Mouse (Mus musculus) neural tube, embryonic 11.5 days (tissue): Measurements from ENCODE around the gene Tgfb2. TPM values are rescaled to one million over a fixed set of nuclear protein-coding genes. Genes with fewer than 3 reads are reported as not detected.

ENCODE experiments used
- ATAC-seq: fragments of 200-750 bp; cut with Nextera tagmentation; 2 replicates; pipeline ENCODE4 v1.8.0; 2017; ENCODE audit warnings: moderate number of reproducible peaks, mild to moderate bottlenecking, moderate TSS enrichment, moderate library complexity; ENCODE audit not compliant: insufficient read depth, low FRiP score, low TSS enrichment
- DNase-seq: peaks from one replicate; pipeline ENCODE4 v3.0.0-alpha.2; 2015; ENCODE audit warnings: low spot score
- H3K27ac ChIP-seq: fragments of 300-500 bp; sonication (generic); 2 replicates; pipeline ENCODE4 v1.5.1; 2014; ENCODE audit warnings: low read depth, mild to moderate bottlenecking, low read length
- H3K27me3 ChIP-seq: fragments of 300-500 bp; sonication (generic); 2 replicates; pipeline ENCODE4 v1.6.1; 2014; ENCODE audit warnings: mild to moderate bottlenecking, low read length, mixed read lengths; ENCODE audit not compliant: control insufficient read depth, insufficient read depth
- H3K36me3 ChIP-seq: fragments of 300-500 bp; sonication (generic); 2 replicates; pipeline ENCODE4 v1.6.1; 2014; ENCODE audit warnings: mild to moderate bottlenecking, low read length, moderate library complexity, mixed read lengths; ENCODE audit not compliant: control insufficient read depth, insufficient read depth
- H3K4me1 ChIP-seq: fragments of 300-500 bp; sonication (generic); 2 replicates; pipeline ENCODE4 v1.6.1; 2014; ENCODE audit warnings: low read length, mixed read lengths; ENCODE audit not compliant: control insufficient read depth, insufficient read depth
- H3K4me2 ChIP-seq: fragments of 300-500 bp; sonication (generic); 2 replicates; pipeline ENCODE4 v1.6.1; 2014; ENCODE audit warnings: low read depth, mild to moderate bottlenecking, moderate library complexity
- H3K4me3 ChIP-seq: fragments of 300-500 bp; sonication (generic); 2 replicates; pipeline ENCODE4 v1.5.1; 2014; ENCODE audit warnings: low read depth, low read length
- H3K9ac ChIP-seq: fragments of 300-500 bp; sonication (generic); 2 replicates; pipeline ENCODE4 v1.6.1; 2014; ENCODE audit warnings: mild to moderate bottlenecking, low read length
- H3K9me3 ChIP-seq: fragments of 300-500 bp; sonication (generic); 2 replicates; pipeline ENCODE4 v1.6.1; 2016; ENCODE audit warnings: low read length; ENCODE audit not compliant: control insufficient read depth
- WGBS: fragments of 180-500 bp; shearing (Covaris S2); extraction: QIAGEN DNeasy Blood & Tissue Kit; methylation state at CpG from one replicate; pipeline ENCODE4 v1.1.7; 2014; 5-methylcytosine and 5-hydroxymethylcytosine counted together
- polyA plus RNA-seq: library from polyadenylated mRNA; unstranded; fragments of >200 nt; fragmentation: Nextera tagmentation; extraction: Ambion mirVana; gene quantifications from 2 replicates; pipeline ENCODE4 v1.2.1, GENCODE M21; 2014

Gene Tgfb2
- polyA plus RNA-seq, 1 experiment from 2014 or later = 33.6 TPM

- no peak overlapping the region for H3K4me2 ChIP-seq
- no peaks in the 10 kb centered on the region for H3K27me3 ChIP-seq
- H3K4me3 ChIP-seq = no peak overlapping the region
- ATAC-seq (no peak), DNase-seq (no peak)
- no peaks in the 10 kb centered on the region for H3K4me1 ChIP-seq
- H3K27ac ChIP-seq = no peak overlapping the region
- H3K9me3 ChIP-seq = no peaks in the 10 kb centered on the region
- no peak overlapping the region for H3K9ac ChIP-seq
- WGBS = 98% methylated on average over 3 of the region's 3 CpGs
- no peaks in the 10 kb centered on the region for H3K36me3 ChIP-seq
Observed at GRCm38 (mm10) chr1:186621812-186622211, 84.0 kb downstream of the Tgfb2 start.

DNA sequence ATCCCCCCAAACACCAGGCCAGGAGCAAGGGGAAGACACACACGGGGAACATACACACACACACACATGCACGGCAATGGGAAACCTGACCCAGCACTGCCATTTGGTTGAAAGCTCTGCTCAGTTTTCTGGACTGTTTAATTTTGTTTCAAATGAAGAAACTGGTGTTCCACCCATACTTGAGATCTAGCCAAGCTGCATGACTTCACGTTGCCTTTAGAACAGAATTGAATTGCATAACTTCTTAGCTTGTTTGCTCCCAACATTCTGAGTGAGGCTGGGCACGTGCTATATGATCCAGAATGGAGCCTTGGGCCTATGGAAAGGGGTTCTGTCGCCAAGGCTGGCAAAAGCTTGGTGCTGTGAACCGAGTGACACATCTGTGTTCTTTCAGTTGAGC lies 87.5 kb downstream of the Tgfb2 start:
- Histone ChIP-seq H3K4me3 (no peak overlapping the region), H3K27ac (no peak overlapping the region), H3K4me1 (no peaks in the 10 kb centered on the region), H3K9me3 (no peaks in the 10 kb centered on the region), H3K9ac (no peak overlapping the region), H3K4me2 (no peak overlapping the region), H3K36me3 (no peaks in the 10 kb centered on the region), H3K27me3 (no peaks in the 10 kb centered on the region)
- WGBS = 88% methylated on average over 6 of the region's 6 CpGs
- DNase-seq = no peak
- no peak for ATAC-seq

- H3K4me1 ChIP-seq = peaks cover 7% of the 10 kb centered on the region; the same call in 1 of the 2 replicates
- no peak overlapping the region for H3K4me3 ChIP-seq
- no peaks in the 10 kb centered on the region for H3K9me3 ChIP-seq
- WGBS = 86% methylated on average over 2 of the region's 2 CpGs
- no peaks in the 10 kb centered on the region for H3K27me3 ChIP-seq
- ATAC-seq (no peak), DNase-seq (no peak)
- H3K4me2 ChIP-seq = no peak overlapping the region
- no peaks in the 10 kb centered on the region for H3K36me3 ChIP-seq
- H3K27ac ChIP-seq = no peak overlapping the region
- H3K9ac ChIP-seq = no peak overlapping the region
Observed at GRCm38 (mm10) chr1:186611371-186611770, 94.4 kb downstream of the Tgfb2 start.

DNA sequence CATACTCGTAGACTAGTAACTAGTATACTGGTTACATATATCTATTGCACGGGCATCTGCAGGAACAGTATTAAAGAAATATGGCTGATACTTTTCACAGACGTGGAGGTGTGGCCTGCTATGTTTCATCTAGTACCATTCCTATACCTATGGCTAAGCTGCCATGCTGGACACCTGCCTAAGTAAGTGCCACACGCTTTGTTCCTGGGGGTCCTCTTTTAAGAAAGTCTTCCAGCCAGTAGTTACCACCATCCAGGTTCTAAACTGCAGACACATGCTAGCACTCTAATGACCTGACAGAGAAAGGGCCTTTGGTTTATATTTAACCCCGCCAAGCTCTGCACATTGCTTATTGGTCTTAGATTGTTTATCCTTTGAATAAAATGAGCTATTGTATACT lies 95.3 kb downstream of the Tgfb2 start:
- H3K27me3 ChIP-seq = no peaks in the 10 kb centered on the region
- H3K4me2 ChIP-seq = no peak overlapping the region
- no peak overlapping the region for H3K27ac ChIP-seq
- peaks cover 7% of the 10 kb centered on the region; the same call in 1 of the 2 replicates for H3K4me1 ChIP-seq
- H3K9ac ChIP-seq = no peak overlapping the region
- H3K36me3 ChIP-seq = no peaks in the 10 kb centered on the region
- 86% methylated on average over 5 of the region's 5 CpGs for WGBS
- ATAC-seq (no peak), DNase-seq (no peak)
- no peak overlapping the region for H3K4me3 ChIP-seq
- no peaks in the 10 kb centered on the region for H3K9me3 ChIP-seq

- H3K4me3 ChIP-seq = no peak overlapping the region
- H3K9me3 ChIP-seq = no peaks in the 10 kb centered on the region
- ATAC-seq (peak; percentile 84), DNase-seq (peak; percentile 48)
- no peaks in the 10 kb centered on the region for H3K27me3 ChIP-seq
- 0 out of 2 replicates have a peak overlapping the region, but pooled peaks have one; percentile 56 for H3K27ac ChIP-seq
- peaks cover 7% of the 10 kb centered on the region; the same call in 1 of the 2 replicates for H3K4me1 ChIP-seq
- 9% methylated on average over 9 of the region's 10 CpGs for WGBS
- peak overlapping the region; percentile 6; the same call in 1 of the 2 replicates for H3K9ac ChIP-seq
- H3K36me3 ChIP-seq = no peaks in the 10 kb centered on the region
- peak overlapping the region; percentile 25 for H3K4me2 ChIP-seq
Observed at GRCm38 (mm10) chr1:186609793-186610233, 96.0 kb downstream of the Tgfb2 start.

DNA sequence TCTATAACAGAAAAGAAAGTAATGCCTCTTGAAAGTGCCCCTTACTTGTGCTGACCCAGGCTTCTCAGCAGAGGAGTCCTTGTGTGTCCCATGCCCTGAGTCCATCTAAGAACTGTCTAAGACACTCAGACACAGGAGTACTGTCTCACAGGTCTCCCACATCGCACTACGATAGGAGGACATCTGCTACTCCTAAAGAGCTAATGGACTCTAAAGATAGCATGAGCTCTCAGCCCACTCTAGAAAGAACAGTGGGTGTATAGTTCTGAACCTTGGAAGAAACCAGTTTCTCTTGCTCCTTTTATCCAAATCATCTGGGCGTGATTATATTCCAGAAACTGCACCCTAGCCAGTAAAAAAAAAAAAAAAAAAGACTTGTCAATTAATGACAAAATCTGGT lies 97.7 kb downstream of the Tgfb2 start:
- 92% methylated on average over 3 of the region's 3 CpGs for WGBS
- Histone ChIP-seq H3K9ac (no peak overlapping the region), H3K4me2 (no peak overlapping the region), H3K4me1 (peaks cover 7% of the 10 kb centered on the region; the same call in 1 of the 2 replicates), H3K27me3 (no peaks in the 10 kb centered on the region), H3K9me3 (no peaks in the 10 kb centered on the region), H3K27ac (no peak overlapping the region), H3K36me3 (no peaks in the 10 kb centered on the region), H3K4me3 (no peak overlapping the region)
- ATAC-seq = no peak
- no peak for DNase-seq

DNA sequence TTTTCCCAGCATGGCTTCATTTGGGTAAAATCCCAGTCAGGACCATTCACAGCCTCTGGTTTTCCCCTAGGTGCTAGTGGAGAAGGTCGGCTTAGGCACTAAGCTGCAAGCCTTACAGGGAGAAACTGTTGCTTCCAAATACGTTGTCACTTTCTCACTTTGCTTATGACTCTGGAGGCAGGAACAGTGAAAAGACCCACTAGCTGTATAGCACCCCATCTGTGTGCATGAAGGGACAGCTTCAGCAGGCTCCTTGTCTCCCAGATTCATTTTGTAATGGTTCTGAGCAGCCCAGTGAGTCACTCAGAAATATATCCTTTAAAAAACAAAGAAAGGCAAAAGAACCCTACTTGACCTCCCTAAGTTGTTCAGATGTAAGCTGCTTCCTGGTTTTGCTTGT lies 100.2 kb downstream of the Tgfb2 start:
- Histone ChIP-seq H3K4me3 (no peak overlapping the region), H3K27me3 (no peaks in the 10 kb centered on the region), H3K4me2 (no peak overlapping the region), H3K9me3 (no peaks in the 10 kb centered on the region), H3K9ac (no peak overlapping the region), H3K36me3 (no peaks in the 10 kb centered on the region), H3K4me1 (peaks cover 7% of the 10 kb centered on the region; the same call in 1 of the 2 replicates), H3K27ac (no peak overlapping the region)
- 72% methylated on average over 2 of the region's 2 CpGs for WGBS
- ATAC-seq (no peak), DNase-seq (no peak)

- H3K4me3 ChIP-seq = no peak overlapping the region
- no peak for DNase-seq
- H3K4me1 ChIP-seq = no peaks in the 10 kb centered on the region
- WGBS = 92% methylated on average over 5 of the region's 5 CpGs
- H3K36me3 ChIP-seq = no peaks in the 10 kb centered on the region
- H3K9ac ChIP-seq = no peak overlapping the region
- no peaks in the 10 kb centered on the region for H3K9me3 ChIP-seq
- H3K27ac ChIP-seq = no peak overlapping the region
- no peaks in the 10 kb centered on the region for H3K27me3 ChIP-seq
- H3K4me2 ChIP-seq = no peak overlapping the region
- ATAC-seq = no peak
Observed at GRCm38 (mm10) chr1:186604124-186604523, 101.7 kb downstream of the Tgfb2 start.

DNA sequence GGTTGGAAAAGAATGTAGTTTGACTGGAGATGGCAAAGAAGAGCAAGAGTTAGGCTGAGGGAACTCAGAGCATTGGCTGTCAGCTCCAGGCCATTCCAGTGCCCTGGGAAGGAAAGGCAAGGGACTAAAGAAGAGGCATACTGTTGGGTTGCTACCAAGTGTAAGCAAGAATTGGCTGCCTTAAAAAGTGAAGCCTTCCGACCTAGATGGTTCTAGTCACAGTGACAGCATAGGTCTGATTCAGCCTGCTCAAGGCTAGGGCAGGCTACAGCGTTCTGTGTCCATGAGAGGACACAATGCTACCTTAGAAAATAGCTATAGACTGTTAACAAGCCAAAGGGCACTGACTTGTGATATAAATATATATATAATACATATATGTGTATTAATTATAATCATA lies 117.6 kb downstream of the Tgfb2 start:
- Histone ChIP-seq H3K36me3 (no peaks in the 10 kb centered on the region), H3K27ac (no peak overlapping the region), H3K4me2 (no peak overlapping the region), H3K9me3 (no peaks in the 10 kb centered on the region), H3K4me1 (no peaks in the 10 kb centered on the region), H3K4me3 (no peak overlapping the region), H3K27me3 (no peaks in the 10 kb centered on the region), H3K9ac (no peak overlapping the region)
- no peak for DNase-seq
- no peak for ATAC-seq
- WGBS = 85% methylated on average over 2 of the region's 2 CpGs
